Mouse (Mus musculus) ES-Bruce4 (cell line): ENCODE data around the gene Olfr1414. TPM values are rescaled to one million over a fixed set of nuclear protein-coding genes. Genes with fewer than 3 reads are reported as not detected.
"Not testable (repeated sequence)": the region's sequence is repeated elsewhere in the genome, so short reads cannot be mapped to it uniquely, and the experiment has no call there.

Experiments used
- H3K27ac ChIP-seq: 2 replicates; pipeline ENCODE4 v1.5.1; 2012; ENCODE audit warnings: low read length, inconsistent platforms; ENCODE audit not compliant: insufficient read depth
- H3K27me3 ChIP-seq: 2 replicates; pipeline ENCODE4 v1.6.1; 2012; ENCODE audit warnings: mild to moderate bottlenecking, low read length, inconsistent platforms; ENCODE audit not compliant: control insufficient read depth, poor library complexity, insufficient read depth, severe bottlenecking
- H3K36me3 ChIP-seq: 2 replicates; pipeline ENCODE4 v1.6.1; 2012; ENCODE audit warnings: inconsistent platforms, mild to moderate bottlenecking, low read length, moderate library complexity; ENCODE audit not compliant: control insufficient read depth, poor library complexity, insufficient read depth, severe bottlenecking
- H3K4me1 ChIP-seq: one replicate; pipeline ENCODE4 v1.8.1; 2011; ENCODE audit warnings: low read length; ENCODE audit not compliant: control insufficient read depth, insufficient read depth
- H3K4me3 ChIP-seq: 2 replicates; pipeline ENCODE4 v1.5.1; 2011; ENCODE audit warnings: low read depth, mild to moderate bottlenecking, low read length
- H3K9ac ChIP-seq: 2 replicates; pipeline ENCODE4 v1.6.1; 2012; ENCODE audit warnings: low read depth, mild to moderate bottlenecking, inconsistent platforms; ENCODE audit not compliant: poor library complexity, severe bottlenecking
- H3K9me3 ChIP-seq: replicated peaks from 2 replicates; pipeline ENCODE4 v1.6.1; 2012; ENCODE audit warnings: mild to moderate bottlenecking, low read length, inconsistent platforms; ENCODE audit not compliant: control insufficient read depth, poor library complexity, insufficient read depth, severe bottlenecking
- CTCF ChIP-seq: IDR thresholded peaks from one replicate; pipeline ENCODE4 v1.8.1; 2011; ENCODE audit warnings: low read depth, low read length
- EP300 ChIP-seq: IDR thresholded peaks from 2 replicates; pipeline ENCODE4 v1.6.1; 2011; ENCODE audit warnings: low read depth, low read length; ENCODE audit not compliant: insufficient read depth
- POLR2A ChIP-seq: IDR thresholded peaks from one replicate; pipeline ENCODE4 v1.8.1; 2011; ENCODE audit warnings: low read length; ENCODE audit not compliant: insufficient read depth
- polyA plus RNA-seq: library from polyadenylated mRNA; stranded (reverse); fragments of >200 nt; gene quantifications from 2 replicates; pipeline ENCODE4 v1.2.4, GENCODE M21; 2011; ENCODE audit warnings: low read depth; ENCODE audit not compliant: missing spikeins, insufficient read depth, insufficient read length

Gene Olfr1414
- polyA plus RNA-seq, 1 experiment, result not detected

DNA sequence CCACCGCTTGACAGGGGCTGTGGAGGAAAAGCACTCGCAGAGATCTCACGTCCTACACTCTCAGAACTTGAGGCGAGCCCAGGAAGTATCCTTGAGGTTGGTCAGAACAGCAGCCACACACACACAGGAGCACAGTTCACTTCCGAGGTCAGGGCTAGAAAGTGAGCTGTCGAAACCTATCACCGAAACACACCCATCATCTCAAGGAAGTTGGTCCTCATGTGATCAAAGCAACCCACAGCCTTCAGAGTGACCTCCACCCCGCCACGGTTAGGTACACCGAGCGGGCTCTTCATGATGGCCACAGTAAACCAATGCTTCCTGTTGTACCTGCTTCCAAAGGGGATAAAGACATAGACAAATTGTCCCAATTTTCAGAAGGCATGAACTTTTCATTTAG lies 3.1 kb downstream of the Olfr1414 start:
- Histone ChIP-seq H3K4me1 (no peaks in the 10 kb centered on the region), H3K9me3 (no peaks in the 10 kb centered on the region), H3K36me3 (no peaks in the 10 kb centered on the region), H3K4me3 (no peak overlapping the region), H3K27ac (no peak overlapping the region), H3K27me3 (no peaks in the 10 kb centered on the region), H3K9ac (no peak overlapping the region)
- TF ChIP-seq EP300 (no peak), CTCF (no peak), POLR2A (no peak)

- not testable (repeated sequence) for H3K36me3 ChIP-seq, H3K4me3 ChIP-seq, H3K27ac ChIP-seq, H3K9ac ChIP-seq, H3K27me3 ChIP-seq, H3K9me3 ChIP-seq, H3K4me1 ChIP-seq
Measured at GRCm38 (mm10) chr1:92511646-92512045, 6.8 kb downstream of the Olfr1414 start.

DNA sequence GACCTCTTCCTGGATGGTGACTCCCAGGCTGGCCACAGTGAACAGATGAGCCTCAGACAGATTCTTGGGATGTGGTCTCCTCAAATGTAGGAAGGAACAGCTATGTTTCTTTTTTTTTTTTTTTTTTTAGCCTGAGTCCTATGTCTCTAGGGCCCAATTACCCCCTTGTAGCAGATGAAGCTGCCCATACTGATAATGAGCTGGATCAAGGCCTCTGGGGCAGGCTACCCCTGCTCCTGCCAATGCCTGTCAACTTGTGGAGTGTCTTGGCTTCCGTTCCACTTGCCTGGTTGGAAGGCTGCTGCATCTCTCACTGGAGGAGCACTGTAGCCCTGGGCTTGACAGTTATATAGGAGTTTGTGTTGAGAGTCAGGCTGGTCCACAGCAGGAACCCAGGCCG lies 22.5 kb downstream of the Olfr1414 start, which contains the start of gene Olfr1415:
Gene Olfr1415 (minus strand): TSS at position 101 of the 400 bp plus-strand sequence.
- TF ChIP-seq POLR2A (no peak), EP300 (no peak), CTCF (no peak)
- no peaks in the 10 kb centered on the region for H3K36me3 ChIP-seq
- no peak within 1 kb of the TSS for H3K4me3 ChIP-seq
- no peak within 1 kb of the TSS for H3K9ac ChIP-seq
- no peaks in the 10 kb centered on the region for H3K27me3 ChIP-seq
- H3K4me1 ChIP-seq, result no peaks in the 10 kb centered on the region
- H3K9me3 ChIP-seq, result no peaks in the 10 kb centered on the region
- H3K27ac ChIP-seq, result no peak within 1 kb of the TSS

- no peaks in the 10 kb centered on the region for H3K27me3 ChIP-seq
- no peaks in the 10 kb centered on the region for H3K36me3 ChIP-seq
- H3K4me3 ChIP-seq, result no peak within 1 kb of the TSS
- TF ChIP-seq EP300 (no peak), POLR2A (no peak), CTCF (no peak)
- no peak within 1 kb of the TSS for H3K9ac ChIP-seq
- H3K27ac ChIP-seq, result no peak within 1 kb of the TSS
- H3K4me1 ChIP-seq, result no peaks in the 10 kb centered on the region
- peaks cover 4% of the 10 kb centered on the region for H3K9me3 ChIP-seq
Measured at GRCm38 (mm10) chr1:92485013-92485412, 33.4 kb downstream of the Olfr1414 start, which contains the start of gene Olfr1416. Gene Olfr1416 (minus strand): TSS chr1:92485113.

- Histone ChIP-seq H3K9me3 (no peaks in the 10 kb centered on the region), H3K36me3 (peaks cover 13% of the 10 kb centered on the region), H3K27ac (no peak overlapping the region), H3K27me3 (no peaks in the 10 kb centered on the region), H3K4me3 (peak overlapping the region; percentile 76), H3K4me1 (no peaks in the 10 kb centered on the region), H3K9ac (peak overlapping the region; percentile 53)
- no peak for TF ChIP-seq EP300
Measured at GRCm38 (mm10) chr1:92474066-92474578, 44.3 kb downstream of the Olfr1414 start.

DNA sequence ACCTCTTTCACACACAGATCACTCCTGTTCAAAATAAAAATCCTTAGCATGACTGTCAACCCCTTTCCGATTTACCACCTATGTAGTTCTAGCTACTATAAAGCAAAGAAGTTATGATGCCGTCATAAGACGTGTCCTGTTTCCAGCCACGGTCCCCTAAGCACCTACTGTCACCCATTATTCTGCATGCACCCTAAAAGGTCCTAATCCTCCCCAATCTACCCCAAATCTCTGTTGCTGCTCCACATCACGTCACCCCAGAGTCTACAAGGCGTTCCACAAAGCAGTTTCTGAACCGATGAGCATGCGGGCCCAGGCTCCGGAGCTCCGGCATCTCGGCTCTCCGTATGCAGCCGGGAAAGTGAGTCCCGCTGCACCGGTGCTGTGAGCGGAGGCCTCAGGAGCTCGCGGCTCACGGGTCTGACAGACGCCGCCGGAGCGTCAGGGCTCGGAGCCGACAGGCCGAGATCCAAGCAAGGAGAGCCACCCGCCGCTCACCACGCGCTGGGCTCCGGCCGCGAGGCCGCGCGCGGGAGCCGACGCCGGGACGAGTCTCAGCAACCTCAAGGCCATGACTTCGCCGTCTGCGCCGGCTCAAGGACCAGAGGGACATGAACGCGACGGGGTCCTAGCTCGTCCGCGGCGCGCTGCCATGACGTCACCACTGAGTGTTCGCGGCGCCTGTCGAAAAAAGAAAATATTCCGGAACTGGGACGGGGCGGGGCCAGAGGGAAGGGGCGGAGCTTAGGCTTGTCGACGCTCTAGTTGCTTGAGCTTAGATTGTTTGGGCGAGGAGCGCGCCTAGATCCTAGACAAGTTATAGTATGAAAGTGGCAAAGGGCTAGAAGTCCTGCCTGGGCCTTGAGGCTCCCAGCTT lies 45.1 kb downstream of the Olfr1414 start, which contains the start of gene Ndufa10:
Gene Ndufa10 (minus strand): TSS at position 696 of the 877 bp plus-strand sequence.
- Histone ChIP-seq H3K4me1 (no peaks in the 10 kb centered on the region), H3K27ac (no peak within 1 kb of the TSS), H3K36me3 (peaks cover 13% of the 10 kb centered on the region), H3K9ac (peak within 1 kb of the TSS; percentile 82), H3K9me3 (no peaks in the 10 kb centered on the region), H3K27me3 (no peaks in the 10 kb centered on the region), H3K4me3 (peak within 1 kb of the TSS; percentile 89)
- TF ChIP-seq POLR2A, result peak; percentile 84
- no peak for TF ChIP-seq CTCF
- TF ChIP-seq EP300, result 0 out of 2 replicates have a peak, but pooled peaks have one; percentile 33
